Comparison of ENCODE assay signal across 8 mouse cellular contexts in genomic region chr11:115603128-115603475, GRCm38 (mm10). TPM values are rescaled to one million over a fixed set of nuclear protein-coding genes. Genes with fewer than 3 reads are reported as not detected.
DNase-seq lines count a peak whose midpoint lies in the region; ATAC-seq and TF ChIP-seq lines count a peak whose summit lies in the region.

No protein-coding gene starts in this region.

- DNase-seq in liver, adult 2 months (ENCODE audit: extremely low read depth, low read depth, low spot score), result no peak
- DNase-seq in liver, result no peak
- no peak for DNase-seq in layer of hippocampus, postnatal 36 days
- DNase-seq in spleen, postnatal 10 days (ENCODE audit: low spot score in 2 of 2), result no peak
- no peak for DNase-seq in layer of hippocampus, adult 9-11 months

- H3K36me3 ChIP-seq in liver, adult 2 months (ENCODE audit: control insufficient read depth, insufficient read depth, low read length), result peaks cover 14% of the 10 kb centered on the region; the same call in 1 of the 2 replicates
- H3K36me3 ChIP-seq in embryonic facial prominence, embryonic 12.5 days, result peaks cover 32% of the 10 kb centered on the region
- peaks cover 14% of the 10 kb centered on the region for H3K36me3 ChIP-seq in intestine, embryonic 16.5 days (ENCODE audit: control insufficient read depth, insufficient read depth, low read length)
- peaks cover 49% of the 10 kb centered on the region for H3K36me3 ChIP-seq in neural tube, embryonic 13.5 days

- H3K4me2 ChIP-seq in embryonic facial prominence, embryonic 12.5 days (replicated peaks), result peak overlapping the region; percentile 87
- H3K4me2 ChIP-seq in intestine, embryonic 16.5 days (ENCODE audit: low read depth, low read length), result peak overlapping the region; percentile 70
- peak overlapping the region; percentile 97 for H3K4me2 ChIP-seq in neural tube, embryonic 13.5 days

- WGBS in liver, adult 2 months, result under 1% methylated on average over 15 of the region's 15 CpGs
- 7% methylated on average over 15 of the region's 15 CpGs for WGBS in embryonic facial prominence, embryonic 12.5 days
- WGBS in intestine, embryonic 16.5 days, result 4% methylated on average over 15 of the region's 15 CpGs
- WGBS in neural tube, embryonic 13.5 days, result 5% methylated on average over 15 of the region's 15 CpGs

- H3K4me1 ChIP-seq in liver, adult 2 months (ENCODE audit: control insufficient read depth, insufficient read depth, low read length), result peaks cover 23% of the 10 kb centered on the region
- peaks cover 23% of the 10 kb centered on the region for H3K4me1 ChIP-seq in embryonic facial prominence, embryonic 12.5 days
- H3K4me1 ChIP-seq in intestine, embryonic 16.5 days (ENCODE audit: control insufficient read depth, insufficient read depth, low read length), result peaks cover 18% of the 10 kb centered on the region
- peaks cover 40% of the 10 kb centered on the region for H3K4me1 ChIP-seq in neural tube, embryonic 13.5 days (replicated peaks)

- no peak for TF ChIP-seq POLR2A in liver, adult 2 months (IDR thresholded peaks at IDR 0.05; ENCODE audit: extremely low read depth, insufficient read depth, low read length)

- no peaks in the 10 kb centered on the region for H3K9me3 ChIP-seq in embryonic facial prominence, embryonic 12.5 days
- H3K9me3 ChIP-seq in intestine, embryonic 16.5 days (ENCODE audit: control insufficient read depth, low read length), result no peaks in the 10 kb centered on the region
- H3K9me3 ChIP-seq in neural tube, embryonic 13.5 days, result no peaks in the 10 kb centered on the region

- H3K4me3 ChIP-seq in liver, adult 2 months (ENCODE audit: insufficient read depth, low read depth, low read length), result peak overlapping the region; percentile 83
- H3K4me3 ChIP-seq in embryonic facial prominence, embryonic 12.5 days, result peak overlapping the region; percentile 96
- peak overlapping the region; percentile 97 for H3K4me3 ChIP-seq in intestine, embryonic 16.5 days (ENCODE audit: low read length)
- H3K4me3 ChIP-seq in neural tube, embryonic 13.5 days, result peak overlapping the region; percentile 95

- H3K79me2 ChIP-seq in liver, adult 2 months (ENCODE audit: control insufficient read depth, insufficient read depth, low read length), result peaks cover 25% of the 10 kb centered on the region; the same call in 1 of the 2 replicates

- H3K27ac ChIP-seq in liver, adult 2 months (replicated peaks; ENCODE audit: insufficient read depth, low read depth, low read length), result peak overlapping the region; percentile 68
- H3K27ac ChIP-seq in embryonic facial prominence, embryonic 12.5 days, result peak overlapping the region; percentile 92; the same call in 1 of the 2 replicates
- H3K27ac ChIP-seq in intestine, embryonic 16.5 days (ENCODE audit: low read length), result peak overlapping the region; percentile 93
- peak overlapping the region; percentile 95 for H3K27ac ChIP-seq in neural tube, embryonic 13.5 days (replicated peaks)

- ATAC-seq in embryonic facial prominence, embryonic 12.5 days (ENCODE audit: insufficient number of reproducible peaks, insufficient read depth, low FRiP score, low TSS enrichment), result no peak
- ATAC-seq in intestine, embryonic 16.5 days, result no peak
- no peak for ATAC-seq in neural tube, embryonic 13.5 days (ENCODE audit: low read depth)

- H3K27me3 ChIP-seq in liver, adult 2 months (ENCODE audit: control insufficient read depth, insufficient read depth, low read length), result no peaks in the 10 kb centered on the region
- no peaks in the 10 kb centered on the region for H3K27me3 ChIP-seq in embryonic facial prominence, embryonic 12.5 days
- no peaks in the 10 kb centered on the region for H3K27me3 ChIP-seq in intestine, embryonic 16.5 days (replicated peaks; ENCODE audit: control insufficient read depth, insufficient read depth, low read length)
- H3K27me3 ChIP-seq in neural tube, embryonic 13.5 days, result no peaks in the 10 kb centered on the region

- peak overlapping the region; percentile 87 for H3K9ac ChIP-seq in liver, adult 2 months (ENCODE audit: low read depth, low read length)
- peak overlapping the region; percentile 93 for H3K9ac ChIP-seq in embryonic facial prominence, embryonic 12.5 days
- H3K9ac ChIP-seq in intestine, embryonic 16.5 days (ENCODE audit: low read depth, low read length), result peak overlapping the region; percentile 99
- peak overlapping the region; percentile 90 for H3K9ac ChIP-seq in neural tube, embryonic 13.5 days

- no peak for TF ChIP-seq CTCF in liver, adult 2 months (IDR thresholded peaks at IDR 0.05; ENCODE audit: low read depth, low read length)

RNA-seq across cellular contexts. Expression of gene Mrps7, which starts 0.6 kb away (rescaled TPM):
- total RNA-seq in liver, adult 2 months (2014; rRNA removed), result 48.1 and 50.4 TPM in 2 replicates
- 32.9 and 39.2 TPM in 2 replicates for polyA plus RNA-seq in liver, adult 2 months (2012; rRNA removed)
- 95.9 and 108 TPM in 2 replicates for polyA plus RNA-seq in embryonic facial prominence, embryonic 12.5 days (2016; fragmentation: Nextera tagmentation; extraction: Ambion mirVana)
- polyA plus RNA-seq in intestine, embryonic 16.5 days (2015; fragmentation: Nextera tagmentation; extraction: Ambion mirVana), result 90.0 and 103 TPM in 2 replicates
- 73.9 and 91.8 TPM in 2 replicates for polyA plus RNA-seq in neural tube, embryonic 13.5 days (2015; fragmentation: Nextera tagmentation; extraction: Ambion mirVana)
- total RNA-seq in layer of hippocampus, postnatal 36 days (2021), result 10 to 100 TPM; 48.8 to 61.3 TPM

RNA-seq across cellular contexts. Expression of gene Gga3, which starts 0.7 kb away (rescaled TPM):
- 1.7 and 3.2 TPM in 2 replicates for total RNA-seq in liver, adult 2 months (2014; rRNA removed)
- 5.9 and 8.3 TPM in 2 replicates for polyA plus RNA-seq in liver, adult 2 months (2012; rRNA removed)
- 22.5 and 29.1 TPM in 2 replicates for polyA plus RNA-seq in embryonic facial prominence, embryonic 12.5 days (2016; fragmentation: Nextera tagmentation; extraction: Ambion mirVana)
- 16.8 and 18.8 TPM in 2 replicates for polyA plus RNA-seq in intestine, embryonic 16.5 days (2015; fragmentation: Nextera tagmentation; extraction: Ambion mirVana)
- polyA plus RNA-seq in neural tube, embryonic 13.5 days (2015; fragmentation: Nextera tagmentation; extraction: Ambion mirVana), result 36.1 and 36.4 TPM in 2 replicates
- 10 to 100 TPM; 68.7 to 80.7 TPM for total RNA-seq in layer of hippocampus, postnatal 36 days (2021)

RNA-seq across cellular contexts. Expression of gene Mif4gd, which starts 9.7 kb away (rescaled TPM):
- total RNA-seq in liver, adult 2 months (2014; rRNA removed), result 35.5 and 40.3 TPM in 2 replicates
- 108 and 132 TPM in 2 replicates for polyA plus RNA-seq in liver, adult 2 months (2012; rRNA removed)
- polyA plus RNA-seq in embryonic facial prominence, embryonic 12.5 days (2016; fragmentation: Nextera tagmentation; extraction: Ambion mirVana), result 16.6 and 17.6 TPM in 2 replicates
- 33.5 and 34.5 TPM in 2 replicates for polyA plus RNA-seq in intestine, embryonic 16.5 days (2015; fragmentation: Nextera tagmentation; extraction: Ambion mirVana)
- polyA plus RNA-seq in neural tube, embryonic 13.5 days (2015; fragmentation: Nextera tagmentation; extraction: Ambion mirVana), result 12.0 and 12.5 TPM in 2 replicates
- total RNA-seq in layer of hippocampus, postnatal 36 days (2021), result 10 to 100 TPM; 21.0 to 21.2 TPM

RNA-seq across cellular contexts. Expression of gene Slc25a19, which starts 25.0 kb away (rescaled TPM):
- 8.9 and 14.5 TPM in 2 replicates for total RNA-seq in liver, adult 2 months (2014; rRNA removed)
- polyA plus RNA-seq in liver, adult 2 months (2012; rRNA removed), result 19.5 and 21.3 TPM in 2 replicates
- 23.8 and 29.5 TPM in 2 replicates for polyA plus RNA-seq in embryonic facial prominence, embryonic 12.5 days (2016; fragmentation: Nextera tagmentation; extraction: Ambion mirVana)
- 30.3 and 31.3 TPM in 2 replicates for polyA plus RNA-seq in intestine, embryonic 16.5 days (2015; fragmentation: Nextera tagmentation; extraction: Ambion mirVana)
- polyA plus RNA-seq in neural tube, embryonic 13.5 days (2015; fragmentation: Nextera tagmentation; extraction: Ambion mirVana), result 33.0 and 37.5 TPM in 2 replicates
- 10 to 100 TPM; 64.0 to 66.0 TPM for total RNA-seq in layer of hippocampus, postnatal 36 days (2021)

RNA-seq across cellular contexts. Expression of gene Nup85, which starts 38.9 kb away (rescaled TPM):
- 21.8 and 24.3 TPM in 2 replicates for total RNA-seq in liver, adult 2 months (2014; rRNA removed)
- polyA plus RNA-seq in liver, adult 2 months (2012; rRNA removed), result 21.9 and 22.4 TPM in 2 replicates
- polyA plus RNA-seq in embryonic facial prominence, embryonic 12.5 days (2016; fragmentation: Nextera tagmentation; extraction: Ambion mirVana), result 192 and 205 TPM in 2 replicates
- 115 and 134 TPM in 2 replicates for polyA plus RNA-seq in intestine, embryonic 16.5 days (2015; fragmentation: Nextera tagmentation; extraction: Ambion mirVana)
- polyA plus RNA-seq in neural tube, embryonic 13.5 days (2015; fragmentation: Nextera tagmentation; extraction: Ambion mirVana), result 99.8 and 119 TPM in 2 replicates
- total RNA-seq in layer of hippocampus, postnatal 36 days (2021), result 10 to 100 TPM; 49.8 to 60.7 TPM
